Mouse (Mus musculus) retina, postnatal 1 day (tissue): ENCODE data around the gene Ccl9.

Experiments used
- DNase-seq: peaks from one replicate; pipeline ENCODE4 v3.0.0-alpha.2; 2012

Gene Ccl9

GRCm38 (mm10) chr11:83534609-83535423 lies 43.6 kb downstream of the Ccl9 start:
- no peak for DNase-seq

DNA sequence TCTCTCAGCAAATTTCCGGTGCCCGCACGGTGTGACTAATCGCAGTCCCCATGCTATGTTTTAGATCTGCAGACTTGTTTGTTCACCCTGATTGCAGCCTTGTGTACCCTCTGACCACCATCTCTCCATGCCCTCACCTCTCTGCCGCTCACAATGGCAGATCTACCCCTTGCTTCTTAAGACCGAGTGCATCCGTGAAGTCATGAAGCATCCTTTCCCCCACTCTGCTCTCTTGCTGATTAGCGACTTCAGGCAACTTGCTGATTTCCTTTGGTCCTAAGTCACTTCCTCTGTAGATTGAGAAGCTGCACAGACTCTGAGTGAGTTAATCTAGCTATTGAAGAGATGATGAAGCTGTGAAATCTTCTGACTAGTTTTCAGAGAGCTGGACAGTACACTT lies 44.3 kb downstream of the Ccl9 start:
- DNase-seq: no peak

DNA sequence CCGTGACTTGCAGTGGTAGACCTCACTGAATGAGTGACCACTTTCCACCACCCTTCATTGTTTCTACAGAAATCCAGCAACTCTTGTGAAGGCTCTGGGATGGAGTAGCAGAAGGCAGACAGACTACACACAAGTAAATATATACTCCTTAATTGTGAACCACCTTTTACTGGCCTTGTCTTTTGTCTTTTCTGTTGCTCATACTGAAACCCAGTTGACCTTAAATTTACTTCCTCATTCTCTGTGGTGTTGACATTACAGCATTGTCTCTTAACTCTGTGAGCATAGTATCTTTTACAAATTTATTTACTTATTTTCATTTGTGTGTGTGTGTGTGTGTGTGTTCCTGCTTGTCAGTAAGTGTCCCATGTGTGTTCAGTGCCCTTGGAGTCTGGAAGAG lies 45.2 kb downstream of the Ccl9 start:
- DNase-seq: no peak

DNA sequence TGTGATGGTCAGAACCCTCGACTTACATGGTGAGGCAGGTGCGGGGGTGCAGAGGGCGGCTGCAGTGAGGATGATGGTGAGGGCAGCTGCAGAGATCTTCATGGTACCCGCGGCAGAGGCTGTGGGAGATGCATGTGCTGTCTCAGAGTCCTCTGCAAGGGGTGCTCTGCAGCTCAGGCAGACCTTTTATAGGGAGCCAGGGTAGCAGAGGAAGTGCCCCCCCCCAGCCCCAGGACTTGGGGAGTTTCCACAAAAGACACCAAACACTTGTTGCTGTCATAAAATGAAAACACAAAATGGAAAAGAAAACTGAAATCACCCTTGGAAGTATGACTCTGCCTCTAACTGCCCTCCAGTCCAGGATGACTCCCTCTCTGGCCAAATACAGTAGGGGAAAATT lies 48.1 kb downstream of the Ccl9 start, which contains the start of gene Ccl5:
Gene Ccl5, minus strand, starts transcription at position 159 of the 400 bp plus-strand sequence.
- no peak for DNase-seq

DNA sequence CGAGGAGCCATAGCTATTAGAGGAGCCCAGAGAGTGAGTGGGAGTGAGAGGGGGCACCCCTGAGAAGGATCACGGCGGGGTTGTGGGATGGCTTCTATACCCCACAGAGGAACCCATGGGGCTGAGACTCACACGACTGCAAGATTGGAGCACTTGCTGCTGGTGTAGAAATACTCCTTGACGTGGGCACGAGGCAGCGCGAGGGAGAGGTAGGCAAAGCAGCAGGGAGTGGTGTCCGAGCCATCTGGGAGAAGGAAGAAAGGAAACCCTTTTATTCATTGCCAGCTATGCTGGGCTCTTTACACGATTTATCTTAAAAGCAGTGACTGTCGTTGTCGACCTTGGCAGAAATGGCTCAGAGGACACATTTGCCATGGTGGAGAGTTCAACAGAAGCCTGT lies 49.4 kb downstream of the Ccl9 start:
- no peak for DNase-seq
